Mouse (Mus musculus) liver, embryonic 13.5 days (tissue): ENCODE measurements around the gene Mrgprx2. TPM values are rescaled to one million over a fixed set of nuclear protein-coding genes. Genes with fewer than 3 reads are reported as not detected.
"Not testable (repeated sequence)": the region's sequence is repeated elsewhere in the genome, so short reads cannot be mapped to it uniquely, and the experiment has no call there.

Experiments used
- ATAC-seq: fragments of 200-750 bp; cut with Nextera tagmentation; 2 replicates; pipeline ENCODE4 v1.8.0; 2017; ENCODE audit warnings: low read depth, mild to moderate bottlenecking, moderate number of reproducible peaks, moderate library complexity
- DNase-seq: peaks from one replicate; pipeline ENCODE4 v3.0.0; 2022
- H3K27ac ChIP-seq: fragments of 300-500 bp; sonication (generic); 2 replicates; pipeline ENCODE4 v1.5.1; 2015; ENCODE audit warnings: moderate library complexity, mild to moderate bottlenecking, inconsistent platforms
- H3K27me3 ChIP-seq: fragments of 300-500 bp; sonication (generic); 2 replicates; pipeline ENCODE4 v1.6.1; 2015; ENCODE audit warnings: mild to moderate bottlenecking, inconsistent platforms
- H3K36me3 ChIP-seq: fragments of 300-500 bp; sonication (generic); 2 replicates; pipeline ENCODE4 v1.6.1; 2015; ENCODE audit warnings: mild to moderate bottlenecking, inconsistent platforms
- H3K4me1 ChIP-seq: fragments of 300-500 bp; sonication (generic); replicated peaks from 2 replicates; pipeline ENCODE4 v1.6.1; 2015; ENCODE audit warnings: inconsistent platforms
- H3K4me2 ChIP-seq: fragments of 300-500 bp; sonication (generic); 2 replicates; pipeline ENCODE4 v1.6.1; 2015; ENCODE audit warnings: inconsistent platforms, mild to moderate bottlenecking, moderate library complexity
- H3K4me3 ChIP-seq: fragments of 300-500 bp; sonication (generic); replicated peaks from 2 replicates; pipeline ENCODE4 v1.5.1; 2015; ENCODE audit warnings: mild to moderate bottlenecking, inconsistent platforms
- H3K9ac ChIP-seq: fragments of 300-500 bp; sonication (generic); 2 replicates; pipeline ENCODE4 v1.6.1; 2015; ENCODE audit warnings: mild to moderate bottlenecking, inconsistent platforms
- H3K9me3 ChIP-seq: fragments of 300-500 bp; sonication (generic); replicated peaks from 2 replicates; pipeline ENCODE4 v1.6.1; 2016; ENCODE audit warnings: inconsistent platforms
- WGBS: fragments of 180-500 bp; shearing (Covaris S2); methylation state at CpG from one replicate; pipeline ENCODE4 v1.1.7; 2015; ENCODE audit not compliant: insufficient replicate concordance; 5-methylcytosine and 5-hydroxymethylcytosine counted together
- polyA plus RNA-seq: library from polyadenylated mRNA; unstranded; fragments of >200 nt; fragmentation: Nextera tagmentation; extraction: Ambion mirVana; gene quantifications from 2 replicates; pipeline ENCODE4 v1.2.1, GENCODE M21; 2015

Mrgprx2 gene
- polyA plus RNA-seq, result not detected in 2 replicates

- H3K36me3 ChIP-seq, result no peaks in the 10 kb centered on the region
- ATAC-seq, result no peak
Measured at GRCm38 (mm10) chr7:48499221-48499620, at the start of gene Mrgprx2. TSS of gene Mrgprx2 (minus strand) at chr7:48499321.

GRCm38 (mm10) chr7:48456242-48456641, 42.9 kb downstream of the Mrgprx2 start, which contains the start of gene Mrgprb1:
TSS of gene Mrgprb1 (minus strand) at chr7:48456342.
- 61% methylated on average over 3 of the region's 3 CpGs for WGBS
- Histone ChIP-seq H3K36me3 (no peaks in the 10 kb centered on the region), H3K4me2 (no peak within 1 kb of the TSS), H3K9me3 (peaks cover 5% of the 10 kb centered on the region; the same call in 1 of the 2 replicates), H3K4me1 (no peaks in the 10 kb centered on the region), H3K4me3 (no peak within 1 kb of the TSS), H3K27me3 (no peaks in the 10 kb centered on the region), H3K27ac (no peak within 1 kb of the TSS), H3K9ac (no peak within 1 kb of the TSS)
- no peak for ATAC-seq
- no peak for DNase-seq

More at GRCm38 (mm10) chr7:48499221-48499620, at the start of gene Mrgprx2:
- H3K27ac ChIP-seq, result no peak within 1 kb of the TSS
- no peaks in the 10 kb centered on the region for H3K27me3 ChIP-seq
- H3K9ac ChIP-seq, result no peak within 1 kb of the TSS
- no peak within 1 kb of the TSS for H3K4me2 ChIP-seq
- no peaks in the 10 kb centered on the region for H3K9me3 ChIP-seq
- no peaks in the 10 kb centered on the region for H3K4me1 ChIP-seq
- H3K4me3 ChIP-seq, result no peak within 1 kb of the TSS
- DNase-seq, result no peak

GRCm38 (mm10) chr7:48436581-48436980, 62.5 kb downstream of the Mrgprx2 start:
- H3K9me3 ChIP-seq, result 0 out of 2 replicates have a peak, but pooled peaks cover 4% of the 10 kb centered on the region
- no peaks in the 10 kb centered on the region for H3K4me1 ChIP-seq
- no peaks in the 10 kb centered on the region for H3K27me3 ChIP-seq
- no peak overlapping the region for H3K4me2 ChIP-seq
- no peak overlapping the region for H3K4me3 ChIP-seq
- ATAC-seq (no peak), DNase-seq (no peak)
- WGBS, result 28% methylated on average over 3 of the region's 3 CpGs
- H3K27ac ChIP-seq, result no peak overlapping the region
- no peaks in the 10 kb centered on the region for H3K36me3 ChIP-seq
- H3K9ac ChIP-seq, result no peak overlapping the region

GRCm38 (mm10) chr7:48435936-48436335, 63.2 kb downstream of the Mrgprx2 start:
- H3K4me3 ChIP-seq, H3K9me3 ChIP-seq, ATAC-seq, H3K4me2 ChIP-seq, H3K9ac ChIP-seq, H3K36me3 ChIP-seq, DNase-seq, H3K27ac ChIP-seq, H3K27me3 ChIP-seq, H3K4me1 ChIP-seq: not testable (repeated sequence)
- WGBS, result 67% methylated on average over 3 of the region's 3 CpGs

Other genes starting within 250 kb of the Mrgprx2 start
- gene Mrgprb8, start 110.8 kb downstream of the Mrgprx2 start, polyA plus RNA-seq, result not detected in 2 replicates
- not detected in 2 replicates for gene Mrgprb1, start 43.0 kb downstream of the Mrgprx2 start, polyA plus RNA-seq
- not detected in 2 replicates for gene Mrgprb2, start 58.8 kb upstream of the Mrgprx2 start, polyA plus RNA-seq
- not detected in 2 replicates for gene Mrgprb3, start 144.5 kb upstream of the Mrgprx2 start, polyA plus RNA-seq